Mouse (Mus musculus) ovary, postnatal 14 days (tissue): ENCODE results near the gene Sh3pxd2a.
A peak's percentile ranks its signal among the peaks of the same experiment; 100 is the strongest.

Experiments used
- DNase-seq: peaks from one replicate; pipeline ENCODE4 v3.0.0; 2022; ENCODE audit warnings: low spot score

The Sh3pxd2a gene

GRCm38 (mm10) chr19:47229461-47229860 is 234.7 kb downstream of the Sh3pxd2a start:
- no peak for DNase-seq

DNA sequence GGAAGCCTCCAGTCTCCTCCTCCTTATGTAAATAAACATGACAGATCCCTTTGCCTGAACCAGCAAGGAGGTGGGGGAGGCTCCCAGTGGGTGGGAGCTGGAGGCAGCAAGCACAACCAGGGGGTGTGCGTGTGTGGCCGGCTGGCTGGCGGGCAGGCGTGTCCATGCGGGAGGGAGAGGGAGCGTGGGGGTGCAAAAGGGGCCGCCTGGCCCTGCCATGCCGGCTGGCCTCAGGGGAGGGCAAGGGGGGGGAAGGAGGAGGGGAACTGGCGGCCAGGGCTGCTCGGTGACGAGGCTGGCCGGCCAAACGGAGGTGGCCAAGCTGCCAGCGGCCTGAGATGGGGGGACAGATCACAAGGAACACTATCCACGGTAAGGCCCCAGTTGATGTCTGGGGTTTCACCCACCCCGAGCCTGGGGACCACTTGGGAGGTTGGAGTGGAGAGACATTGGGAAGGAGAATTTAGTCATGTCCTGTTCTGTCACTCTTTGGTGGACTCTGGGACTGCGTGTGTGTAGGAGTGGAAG is 235.4 kb downstream of the Sh3pxd2a start:
- DNase-seq: peak; percentile 62

DNA sequence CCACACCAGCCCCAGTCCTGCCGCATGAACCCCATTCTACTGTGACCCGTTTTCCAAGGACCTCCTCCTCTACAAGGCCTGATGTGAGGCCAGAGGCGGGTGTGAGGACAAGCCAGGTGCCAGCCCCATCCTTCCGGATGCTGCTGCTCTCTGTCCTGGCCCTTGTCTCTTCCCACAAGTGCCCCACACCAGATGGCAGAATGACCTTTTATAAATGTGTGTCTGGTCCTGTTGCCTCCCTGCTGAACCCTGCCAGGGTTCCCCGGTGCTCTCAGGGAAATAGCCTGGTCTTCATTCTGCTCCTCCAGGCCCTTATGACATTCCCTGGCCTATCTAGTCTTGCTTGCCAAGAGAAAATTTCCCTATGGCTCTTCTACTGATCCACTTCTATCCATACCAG is 238.4 kb downstream of the Sh3pxd2a start:
- no peak for DNase-seq

DNA sequence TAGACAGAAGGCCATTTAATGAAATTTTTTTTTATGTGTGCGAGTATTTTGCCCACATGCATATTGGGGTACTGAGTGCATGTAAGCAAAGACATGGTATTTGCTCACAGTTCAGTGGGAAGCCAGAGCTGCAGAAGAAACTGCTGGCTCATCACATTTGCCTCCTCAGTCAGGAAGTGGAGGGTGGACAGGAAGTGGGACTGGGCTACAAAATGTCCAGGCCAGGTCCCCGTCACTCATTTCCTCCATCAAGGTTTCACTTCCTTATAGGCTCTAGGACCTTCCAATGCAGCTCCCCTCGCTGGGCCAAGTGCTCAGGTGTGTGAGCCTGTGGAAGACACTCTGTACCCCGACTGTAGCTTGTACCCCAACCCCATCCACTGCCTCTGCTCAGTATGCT is 239.5 kb downstream of the Sh3pxd2a start:
- DNase-seq: no peak

DNA sequence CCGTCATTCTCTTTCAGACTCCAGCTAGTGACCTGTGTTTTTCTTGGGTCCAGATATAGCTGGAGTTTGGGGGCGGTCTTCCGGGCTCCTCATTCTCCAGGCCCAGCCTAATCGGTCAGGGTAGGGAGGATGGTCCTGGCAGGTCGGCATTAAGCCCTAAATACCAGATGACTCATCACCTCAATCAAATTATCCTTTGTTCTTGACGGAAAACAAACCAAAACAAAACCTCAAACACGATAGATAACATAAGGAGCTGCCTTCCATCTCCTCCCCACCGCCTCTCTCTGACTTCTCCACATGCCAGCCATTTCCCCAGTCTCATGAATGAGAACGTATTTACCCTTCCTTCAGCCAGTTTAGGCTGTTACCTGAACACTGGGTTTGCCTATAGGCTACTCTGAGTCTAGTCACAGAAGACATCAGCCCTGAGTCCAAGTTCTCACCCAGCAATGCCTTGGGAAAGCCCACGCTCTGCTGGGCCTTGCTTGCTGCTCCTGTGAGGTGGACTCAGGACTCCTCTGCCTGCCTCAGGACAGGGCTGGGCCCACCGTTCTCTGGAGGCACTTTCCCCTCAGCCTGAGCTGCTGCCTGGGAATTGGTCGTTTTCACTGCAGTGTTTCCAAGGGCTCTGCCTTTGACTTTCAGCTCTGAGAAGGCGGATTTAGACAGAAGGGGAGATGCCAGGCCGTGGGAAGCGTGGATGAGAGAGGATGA is 241.2 kb downstream of the Sh3pxd2a start:
- no peak for DNase-seq

DNA sequence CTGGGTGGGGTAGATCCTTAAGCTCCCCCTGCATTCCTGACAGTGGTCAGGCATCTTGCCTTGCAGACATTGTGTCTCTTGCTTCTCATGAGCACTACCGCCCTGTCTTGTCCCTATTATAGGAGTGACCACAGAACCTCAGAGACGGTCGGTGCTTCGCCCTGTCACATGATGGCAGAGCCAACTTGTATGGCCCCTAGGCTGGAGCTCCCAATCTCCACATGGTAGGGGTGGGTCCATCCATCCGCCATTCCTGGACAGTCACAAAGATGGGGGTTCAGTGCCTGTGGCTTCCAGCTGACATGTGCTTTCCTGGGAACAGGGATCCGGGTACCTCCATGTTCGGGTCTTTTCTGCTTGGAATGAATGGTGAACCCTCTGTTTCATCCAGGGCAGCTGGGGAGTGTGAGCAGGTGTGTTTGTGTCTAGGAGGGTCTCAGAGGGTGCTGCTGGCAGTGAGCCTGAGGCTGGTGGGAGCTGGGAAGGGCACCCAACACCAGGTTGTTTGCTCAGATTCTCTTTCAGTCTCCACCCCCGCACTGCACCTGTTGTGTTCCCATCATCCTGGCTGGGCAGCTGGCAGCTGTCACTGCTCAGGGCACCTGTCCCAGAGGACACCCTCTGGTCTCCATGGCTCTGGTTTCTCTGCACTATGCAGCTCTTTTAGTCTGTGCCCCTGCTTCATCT is 241.9 kb downstream of the Sh3pxd2a start:
- no peak for DNase-seq

DNA sequence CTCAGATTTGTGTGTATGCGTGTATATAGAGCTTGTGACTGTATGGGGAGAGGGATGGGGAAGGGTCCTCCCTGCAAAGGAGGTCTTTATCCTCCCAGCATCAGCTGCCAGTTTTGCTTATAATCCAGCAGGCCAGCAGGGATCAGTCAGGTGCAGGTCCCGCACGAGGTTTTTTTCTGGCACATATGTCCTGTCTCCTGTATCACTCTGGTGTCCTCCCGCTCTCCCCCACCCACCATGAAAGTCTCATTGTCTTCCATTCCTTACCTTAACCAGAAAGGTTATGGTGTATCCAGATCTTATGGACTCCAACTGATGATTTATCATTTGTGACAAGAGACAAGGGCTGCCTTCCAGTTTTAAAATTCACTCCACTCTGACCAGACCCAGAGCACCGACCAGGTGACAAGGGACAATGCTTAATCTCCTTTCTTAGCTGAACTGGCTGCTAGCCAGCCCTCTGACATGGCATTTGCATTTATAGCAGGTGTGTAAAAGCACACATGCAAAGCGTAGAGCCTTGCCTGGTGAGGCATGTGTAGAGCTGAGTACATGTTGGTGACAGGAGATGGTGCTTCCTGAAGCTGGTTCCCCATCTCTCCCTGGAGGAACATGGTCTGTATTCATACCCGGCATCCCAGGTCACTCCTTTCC is 242.6 kb downstream of the Sh3pxd2a start:
- DNase-seq: no peak

DNA sequence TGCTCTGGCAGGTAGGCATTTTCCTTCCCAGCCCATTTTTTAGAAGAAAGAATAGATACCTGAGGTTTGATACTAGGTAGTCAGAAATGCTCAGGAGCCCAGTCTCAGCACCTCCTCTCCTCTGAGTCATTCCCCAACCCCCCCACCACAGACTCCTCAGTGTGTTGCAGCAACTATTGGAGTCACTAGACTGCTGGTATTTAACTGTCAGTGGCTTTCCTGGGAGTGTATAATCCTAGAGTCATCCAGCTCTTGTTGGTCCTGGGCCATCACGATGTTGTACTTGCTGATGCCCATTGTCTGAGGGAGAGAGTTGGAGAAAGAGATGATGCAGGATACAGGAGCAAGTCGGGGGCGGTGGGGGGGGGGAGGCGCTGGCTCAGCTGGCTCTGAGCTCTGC is 243.2 kb downstream of the Sh3pxd2a start:
- no peak for DNase-seq

DNA sequence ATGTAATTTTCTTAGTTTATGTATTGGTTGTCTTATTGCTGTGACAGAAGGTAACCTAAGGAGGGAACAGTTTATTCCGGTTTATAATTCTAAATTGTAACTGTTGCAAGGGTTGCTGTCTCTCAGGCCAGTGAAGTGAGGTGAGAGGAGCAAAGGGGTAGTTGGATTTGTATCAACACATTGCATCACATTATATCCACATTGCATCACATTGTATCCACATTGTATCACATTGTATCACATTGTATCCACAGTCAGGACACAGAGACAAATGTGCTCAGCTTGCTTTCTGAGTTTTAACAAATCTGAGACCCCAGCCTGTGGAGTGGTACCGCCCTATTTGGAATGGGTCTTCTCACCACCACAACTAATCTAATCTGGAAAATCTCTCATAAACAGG is 244.0 kb downstream of the Sh3pxd2a start:
- DNase-seq: no peak

DNA sequence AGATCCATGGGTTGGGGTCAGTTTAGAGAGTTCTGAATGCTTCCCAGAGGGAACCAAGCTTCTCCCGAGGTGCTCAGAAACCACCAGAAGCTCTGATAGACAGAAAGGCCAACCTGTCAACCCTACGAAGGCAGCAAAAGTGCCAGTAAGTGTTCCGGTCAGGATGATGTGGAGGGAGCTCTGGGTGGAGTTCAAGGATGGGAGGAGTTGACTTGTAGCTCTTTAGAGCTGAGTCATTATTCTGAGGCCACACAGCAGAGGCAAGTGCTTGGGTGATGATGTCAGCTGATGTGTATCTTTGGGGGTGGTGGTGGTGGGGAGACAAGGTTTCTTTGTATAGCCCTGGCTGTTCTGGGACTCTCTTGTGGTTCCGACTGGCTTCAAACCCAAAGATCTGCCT is 244.6 kb downstream of the Sh3pxd2a start:
- no peak for DNase-seq

- no peak for DNase-seq
These were observed 247.4 kb downstream of the Sh3pxd2a start for GRCm38 (mm10) chr19:47216766-47217165.

DNA sequence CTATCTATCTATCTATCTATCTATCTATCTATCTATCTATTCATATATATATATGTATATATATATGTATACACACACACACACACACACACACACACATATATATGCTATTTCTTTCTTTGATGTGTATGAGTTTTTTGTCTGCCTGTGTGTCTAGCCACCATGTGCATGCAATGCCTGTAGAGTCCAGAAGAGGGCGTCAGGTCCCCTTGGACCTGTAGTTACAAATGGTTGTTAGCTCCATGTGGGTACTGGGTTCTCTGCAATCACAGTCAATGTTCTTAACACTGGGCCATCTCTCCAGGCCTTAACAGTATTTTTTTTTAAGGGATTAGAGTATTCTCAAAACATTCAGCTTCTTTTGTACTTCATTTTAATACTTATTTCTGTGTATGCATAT is 250.7 kb downstream of the Sh3pxd2a start:
- no peak for DNase-seq

DNA sequence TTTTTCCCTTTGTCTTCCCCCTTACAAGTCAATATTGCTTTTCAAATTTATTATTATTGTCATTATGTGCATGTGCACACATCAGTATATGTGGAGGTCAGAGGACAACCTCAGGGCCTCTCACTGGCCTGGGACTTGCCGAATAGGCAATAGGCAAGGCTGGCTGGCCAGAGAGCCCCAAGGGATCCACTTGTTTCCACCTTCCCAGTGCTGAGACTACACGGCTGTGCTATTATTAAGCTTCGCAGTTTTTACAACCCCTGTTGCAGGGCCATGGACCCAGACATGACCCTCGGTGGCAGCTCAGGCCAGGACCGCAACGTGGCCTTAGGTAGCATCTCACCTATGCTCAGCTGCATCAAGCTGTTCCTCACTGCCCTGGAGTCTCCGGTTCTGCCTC is 251.8 kb downstream of the Sh3pxd2a start:
- no peak for DNase-seq

DNA sequence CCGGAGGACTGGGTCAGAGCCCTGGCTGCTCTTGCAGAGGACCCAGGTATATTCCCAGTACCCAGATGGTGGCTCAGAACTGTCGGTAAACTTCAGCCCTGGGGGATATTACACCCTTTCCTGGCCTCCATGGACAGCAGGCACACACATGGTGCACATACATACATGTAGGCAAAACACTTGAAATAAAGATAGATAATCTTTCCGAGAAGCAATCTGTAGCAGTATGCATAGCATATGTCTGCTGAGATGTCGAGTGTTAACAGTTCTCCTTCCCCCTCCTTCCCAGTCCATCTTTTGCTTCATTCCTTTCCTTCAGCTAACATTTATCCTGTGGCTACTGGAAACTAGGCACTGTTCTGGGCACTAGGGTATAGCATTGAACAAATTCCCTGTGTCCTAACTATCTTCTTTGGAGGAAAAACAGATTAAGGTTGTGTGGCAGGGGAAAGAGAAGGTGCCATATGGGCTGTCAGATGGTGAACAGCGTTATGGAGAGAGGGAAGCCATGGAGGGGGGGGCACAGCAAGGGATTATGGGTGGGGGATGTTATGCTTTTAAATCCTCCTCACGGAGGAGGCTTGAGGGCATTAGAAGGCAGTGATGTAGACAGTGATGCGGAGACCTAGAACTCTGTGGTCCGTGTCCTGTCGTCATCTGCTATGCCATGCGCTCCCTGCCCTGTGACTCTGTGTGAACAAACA is 252.4 kb downstream of the Sh3pxd2a start:
- no peak for DNase-seq

DNA sequence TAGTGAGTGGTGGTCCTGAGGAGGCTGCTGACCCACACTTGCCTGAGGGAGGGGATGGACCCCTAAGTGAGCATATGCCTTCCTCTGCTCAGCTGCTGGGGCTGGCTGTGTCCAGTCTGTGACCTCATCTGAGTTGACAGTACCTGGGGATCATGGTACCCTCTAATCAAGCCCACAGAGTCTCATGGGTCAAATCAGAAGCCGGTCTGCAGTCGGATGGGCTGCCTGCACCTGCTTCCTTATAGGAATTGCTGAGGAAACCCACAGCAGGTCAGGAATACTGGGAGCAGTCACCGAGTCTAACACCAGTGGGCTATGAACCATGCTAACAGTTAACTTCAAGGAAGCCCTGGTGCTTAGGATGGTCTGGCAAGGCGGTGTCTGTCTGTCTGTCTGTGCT is 253.8 kb downstream of the Sh3pxd2a start:
- no peak for DNase-seq
